Mouse (Mus musculus): ENCODE data around the gene Pdzrn4. TPM values are rescaled to one million over a fixed set of nuclear protein-coding genes. Genes with fewer than 3 reads are reported as not detected.

Pdzrn4 gene
- polyA plus RNA-seq, 1 experiment from 2014 or later = 15.9 TPM

DNA sequence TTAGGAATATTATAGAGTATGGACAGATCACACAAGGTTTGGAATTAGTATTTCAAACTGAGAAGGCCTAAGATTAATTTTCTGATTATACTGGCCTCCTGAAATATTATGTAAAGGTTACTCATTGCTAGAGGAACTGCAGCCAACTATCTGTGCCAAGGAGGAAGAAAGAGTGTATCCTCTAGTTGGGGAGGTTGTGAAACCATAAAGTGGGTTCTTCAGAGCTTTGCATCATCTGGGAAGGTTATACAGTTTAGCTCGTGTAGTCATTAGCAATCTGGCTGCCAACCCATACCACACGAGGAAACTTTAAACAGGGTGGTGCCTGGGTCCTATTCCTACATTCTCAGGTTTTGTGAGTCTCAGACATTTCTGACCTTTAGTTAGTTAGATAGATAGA lies 166.9 kb downstream of the Pdzrn4 start:
- WGBS = 79% methylated on average over 2 of the region's 2 CpGs
- Histone ChIP-seq H3K27ac (no peak overlapping the region), H3K4me3 (no peak overlapping the region), H3K36me3 (no peaks in the 10 kb centered on the region), H3K4me1 (no peaks in the 10 kb centered on the region), H3K27me3 (replicated peaks) (no peaks in the 10 kb centered on the region), H3K4me2 (replicated peaks) (no peak overlapping the region), H3K9ac (no peak overlapping the region), H3K9me3 (no peaks in the 10 kb centered on the region)
- no peak for ATAC-seq (ENCODE audit: low FRiP score, low read depth)

DNA sequence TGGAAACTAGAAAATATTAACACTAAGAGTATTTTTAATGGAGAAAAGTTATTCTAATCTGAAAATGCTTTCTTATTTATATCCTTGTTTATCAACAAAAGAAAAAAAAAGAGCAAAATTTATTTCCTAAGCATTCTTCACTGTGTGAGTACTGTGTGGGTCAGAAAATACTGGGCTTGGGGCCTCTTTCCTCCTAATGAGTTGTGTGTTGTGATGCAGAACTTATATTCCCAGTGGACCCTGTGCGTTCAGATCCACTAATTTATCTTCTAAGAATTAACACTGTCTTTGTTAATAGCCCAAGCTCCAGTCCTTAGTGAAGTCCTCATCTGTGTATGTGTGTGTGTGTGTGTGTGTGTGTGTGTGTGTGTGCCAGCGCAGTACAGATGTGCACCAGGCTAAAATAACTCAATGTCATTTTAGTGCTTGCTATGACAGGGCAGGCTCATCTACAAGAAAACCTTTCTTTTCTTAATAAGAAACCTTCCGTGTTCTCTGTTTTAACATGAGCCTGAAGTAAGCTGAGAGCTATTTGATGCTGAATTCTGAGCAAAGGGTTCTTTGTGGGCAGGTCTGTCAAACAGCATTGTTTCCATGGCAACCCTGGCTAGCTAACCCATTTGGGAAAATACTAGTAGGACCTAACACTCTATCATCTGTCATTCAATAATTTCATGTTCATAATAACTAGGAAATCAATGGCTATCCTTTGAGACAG lies 174.0 kb downstream of the Pdzrn4 start:
- no peaks in the 10 kb centered on the region for H3K27me3 ChIP-seq (replicated peaks)
- no peak overlapping the region for H3K27ac ChIP-seq
- H3K4me2 ChIP-seq (replicated peaks) = no peak overlapping the region
- WGBS = 58% methylated on average over 3 of the region's 3 CpGs
- no peaks in the 10 kb centered on the region for H3K4me1 ChIP-seq
- no peak overlapping the region for H3K4me3 ChIP-seq
- H3K9ac ChIP-seq = no peak overlapping the region
- H3K9me3 ChIP-seq = no peaks in the 10 kb centered on the region
- no peaks in the 10 kb centered on the region for H3K36me3 ChIP-seq
- no peak for ATAC-seq (ENCODE audit: low FRiP score, low read depth)

GRCm38 (mm10) chr15:92571244-92571539 lies 174.5 kb downstream of the Pdzrn4 start:
- Histone ChIP-seq H3K4me2 (replicated peaks) (no peak overlapping the region), H3K27ac (no peak overlapping the region), H3K9me3 (no peaks in the 10 kb centered on the region), H3K9ac (no peak overlapping the region), H3K4me3 (no peak overlapping the region), H3K27me3 (replicated peaks) (no peaks in the 10 kb centered on the region), H3K4me1 (no peaks in the 10 kb centered on the region), H3K36me3 (no peaks in the 10 kb centered on the region)
- 60% methylated on average over 5 of the region's 5 CpGs for WGBS
- no peak for ATAC-seq (ENCODE audit: low FRiP score, low read depth)

DNA sequence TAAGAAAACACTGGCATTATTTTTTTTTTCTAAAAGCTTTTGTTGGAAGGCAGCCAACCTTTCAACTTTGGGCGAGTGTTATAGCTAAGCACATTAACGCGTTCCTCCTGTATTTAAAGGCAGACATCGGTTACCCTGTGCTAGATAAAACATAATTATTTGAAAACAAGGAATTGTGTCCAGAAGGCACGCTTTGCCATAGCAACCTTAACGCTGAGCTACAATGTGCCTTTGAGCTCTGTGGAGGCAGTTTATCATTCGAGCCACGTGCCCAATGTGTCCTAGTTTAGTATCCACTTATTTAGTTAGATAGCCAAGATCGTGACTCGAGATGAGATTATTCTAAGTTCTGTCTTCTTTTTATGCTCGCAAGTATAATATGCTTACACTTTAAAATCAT lies 180.8 kb downstream of the Pdzrn4 start:
- H3K36me3 ChIP-seq = no peaks in the 10 kb centered on the region
- no peak overlapping the region for H3K9ac ChIP-seq
- peaks cover 14% of the 10 kb centered on the region for H3K4me1 ChIP-seq
- H3K27me3 ChIP-seq (replicated peaks) = no peaks in the 10 kb centered on the region
- WGBS = 28% methylated on average over 11 of the region's 11 CpGs
- no peak overlapping the region for H3K4me2 ChIP-seq (replicated peaks)
- H3K27ac ChIP-seq = no peak overlapping the region
- no peak overlapping the region for H3K4me3 ChIP-seq
- ATAC-seq (ENCODE audit: low FRiP score, low read depth) = peak; percentile 63
- no peaks in the 10 kb centered on the region for H3K9me3 ChIP-seq

DNA sequence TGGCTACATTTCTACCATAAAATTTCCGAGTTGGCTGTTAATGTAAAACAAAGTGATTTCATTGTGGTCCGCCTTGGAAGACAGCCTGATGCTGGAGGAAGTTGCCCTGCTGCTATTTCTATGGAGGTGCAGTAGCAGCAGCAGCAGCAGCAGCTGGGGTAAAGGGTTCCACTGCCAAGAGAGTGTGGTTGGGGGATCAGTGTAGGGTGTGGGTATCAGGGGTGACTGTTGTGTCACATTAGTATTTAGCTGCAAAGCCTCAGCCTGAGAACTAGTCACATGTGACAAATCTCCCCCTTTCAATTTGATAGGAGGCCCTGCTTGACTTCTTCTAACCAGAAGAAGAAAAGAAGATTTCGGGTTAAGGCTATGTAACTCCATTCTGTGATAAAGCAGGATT lies 183.5 kb downstream of the Pdzrn4 start:
- no peaks in the 10 kb centered on the region for H3K9me3 ChIP-seq
- no peak overlapping the region for H3K4me2 ChIP-seq (replicated peaks)
- WGBS = 45% methylated on average over 3 of the region's 3 CpGs
- no peak overlapping the region for H3K9ac ChIP-seq
- ATAC-seq (ENCODE audit: low FRiP score, low read depth) = no peak
- H3K27me3 ChIP-seq (replicated peaks) = no peaks in the 10 kb centered on the region
- no peak overlapping the region for H3K27ac ChIP-seq
- no peak overlapping the region for H3K4me3 ChIP-seq
- no peaks in the 10 kb centered on the region for H3K36me3 ChIP-seq
- H3K4me1 ChIP-seq = peaks cover 14% of the 10 kb centered on the region

DNA sequence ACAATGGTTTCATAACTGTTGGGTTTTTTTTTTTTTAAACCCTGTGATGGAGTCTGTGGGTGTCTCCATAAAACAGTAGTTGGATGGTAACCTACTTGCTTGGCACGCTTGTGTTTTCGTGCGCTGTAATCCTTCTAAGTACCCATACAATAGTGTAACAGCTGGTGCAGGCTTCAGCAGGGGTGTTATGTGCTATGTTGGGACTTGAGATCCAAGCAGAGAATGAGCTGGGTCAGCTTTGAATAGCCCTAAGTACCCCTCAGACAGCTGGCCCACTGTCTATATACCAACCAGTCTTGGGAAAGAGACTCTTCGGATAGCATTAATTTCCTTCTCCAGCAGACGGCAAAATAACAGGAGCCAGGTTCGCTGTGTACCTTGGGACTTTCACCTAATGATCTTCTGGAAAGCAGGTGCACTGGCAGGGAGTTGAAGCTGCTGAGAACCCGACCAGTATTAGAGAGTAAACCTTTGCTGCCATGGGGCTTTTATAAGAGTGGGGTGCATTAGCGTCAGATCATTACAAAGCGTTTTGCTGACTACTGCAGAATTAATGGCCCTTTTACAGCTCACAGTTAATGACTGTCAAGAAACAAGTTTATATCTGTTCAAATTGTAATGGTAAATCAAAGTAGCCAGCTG lies 184.2 kb downstream of the Pdzrn4 start:
- H3K4me3 ChIP-seq = no peak overlapping the region
- ATAC-seq (ENCODE audit: low FRiP score, low read depth) = peak; percentile 62
- H3K9ac ChIP-seq = no peak overlapping the region
- 36% methylated on average over 9 of the region's 9 CpGs for WGBS
- no peak overlapping the region for H3K27ac ChIP-seq
- peak overlapping the region; percentile 27; the same call in 1 of the 2 replicates for H3K4me2 ChIP-seq (replicated peaks)
- no peaks in the 10 kb centered on the region for H3K36me3 ChIP-seq
- no peaks in the 10 kb centered on the region for H3K9me3 ChIP-seq
- peaks cover 14% of the 10 kb centered on the region for H3K4me1 ChIP-seq
- no peaks in the 10 kb centered on the region for H3K27me3 ChIP-seq (replicated peaks)

DNA sequence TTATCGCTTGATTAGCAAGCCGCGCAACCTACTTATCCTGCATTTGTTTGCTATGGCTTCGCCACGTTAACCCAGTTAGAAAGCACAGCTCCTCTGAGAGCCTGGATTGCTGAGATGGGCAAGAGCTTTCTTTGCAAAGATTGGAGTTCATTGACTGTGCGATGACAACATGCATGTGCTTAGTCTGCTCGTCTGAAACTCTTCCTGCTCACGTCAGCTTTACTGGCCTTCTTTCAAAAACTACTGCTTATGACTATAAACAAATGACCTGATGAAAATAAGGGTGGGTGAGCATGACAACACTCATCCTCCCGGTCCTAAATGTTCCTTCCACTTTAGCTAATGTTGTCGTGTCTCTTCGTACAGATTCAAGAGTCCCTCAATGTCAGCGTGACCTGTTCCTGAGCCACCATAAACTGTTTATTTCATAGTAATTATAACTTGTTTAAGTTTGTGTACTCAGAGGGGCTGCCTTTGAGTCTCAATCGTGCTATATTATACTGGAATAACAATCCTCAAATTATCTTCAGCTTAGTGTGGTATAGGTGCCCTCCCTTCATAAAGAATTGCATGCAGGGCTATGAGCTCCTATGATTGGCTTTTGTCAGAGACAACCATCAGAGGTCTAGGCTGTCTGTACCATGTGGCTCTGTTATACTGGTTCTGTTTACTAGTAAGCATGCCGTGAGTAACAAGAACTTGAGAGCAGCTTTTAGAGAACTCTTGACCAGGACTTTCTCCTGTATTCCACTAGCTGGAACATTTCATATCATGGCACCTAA lies 187.9 kb downstream of the Pdzrn4 start:
- Histone ChIP-seq H3K4me1 (peaks cover 14% of the 10 kb centered on the region), H3K9me3 (no peaks in the 10 kb centered on the region)

DNA sequence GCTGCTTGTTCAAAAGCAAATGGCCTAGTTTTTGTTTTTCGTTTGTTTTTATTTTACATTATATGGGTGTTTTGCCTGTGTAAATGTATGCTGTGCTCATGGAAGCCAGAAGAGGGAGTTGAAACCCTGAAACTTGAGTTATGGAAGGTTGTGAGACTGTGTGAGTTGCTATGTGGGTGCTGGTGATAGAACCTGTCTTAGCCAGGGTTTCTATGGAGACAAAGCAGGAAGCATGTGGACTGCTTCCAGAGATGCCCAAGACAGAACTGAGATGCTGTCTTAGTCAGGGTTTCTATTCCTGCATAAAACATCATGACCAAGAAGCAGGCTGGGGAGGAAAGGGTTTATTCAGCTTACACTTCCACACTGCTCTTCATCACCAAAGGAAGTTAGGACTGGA lies 190.8 kb downstream of the Pdzrn4 start:
- Histone ChIP-seq H3K4me1 (no peaks in the 10 kb centered on the region), H3K27ac (no peak overlapping the region), H3K36me3 (no peaks in the 10 kb centered on the region), H3K4me2 (replicated peaks) (no peak overlapping the region), H3K9ac (no peak overlapping the region), H3K4me3 (no peak overlapping the region), H3K27me3 (replicated peaks) (no peaks in the 10 kb centered on the region), H3K9me3 (no peaks in the 10 kb centered on the region)
- WGBS = 89% methylated on average over 1 of the region's 1 CpGs
- ATAC-seq (ENCODE audit: low FRiP score, low read depth) = no peak

More for the DNA sequence above, 187.9 kb downstream of the Pdzrn4 start:
- no peak for ATAC-seq (ENCODE audit: low FRiP score, low read depth)
- Histone ChIP-seq H3K4me3 (no peak overlapping the region), H3K9ac (no peak overlapping the region), H3K4me2 (replicated peaks) (no peak overlapping the region), H3K27ac (no peak overlapping the region), H3K36me3 (no peaks in the 10 kb centered on the region), H3K27me3 (replicated peaks) (no peaks in the 10 kb centered on the region)
- 90% methylated on average over 14 of the region's 14 CpGs for WGBS

DNA sequence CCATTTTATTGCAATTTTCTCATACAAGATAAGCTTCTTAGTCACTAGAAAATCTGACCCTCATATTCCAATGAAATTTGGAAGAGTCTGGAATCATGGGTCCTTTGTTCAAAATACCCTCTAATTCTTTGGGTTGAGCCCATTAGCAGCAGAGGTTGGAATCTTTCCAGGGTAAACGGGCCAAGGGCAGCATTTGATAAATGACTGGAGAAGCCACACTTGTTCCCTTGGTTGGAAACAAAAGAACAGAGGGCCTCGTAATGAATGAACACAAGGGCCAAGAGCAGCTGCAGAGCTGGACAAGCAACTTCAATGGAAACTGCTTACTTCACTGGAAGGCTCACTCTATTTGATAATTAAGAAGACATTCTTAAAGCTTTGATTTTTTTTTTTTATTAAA lies 198.0 kb downstream of the Pdzrn4 start:
- Histone ChIP-seq H3K4me1 (peaks cover 26% of the 10 kb centered on the region), H3K36me3 (no peaks in the 10 kb centered on the region), H3K27ac (no peak overlapping the region), H3K27me3 (replicated peaks) (no peaks in the 10 kb centered on the region), H3K9ac (no peak overlapping the region), H3K4me3 (no peak overlapping the region), H3K9me3 (no peaks in the 10 kb centered on the region), H3K4me2 (replicated peaks) (no peak overlapping the region)
- ATAC-seq (ENCODE audit: low FRiP score, low read depth) = no peak
- 10% methylated on average over 2 of the region's 2 CpGs for WGBS

- WGBS = under 1% methylated on average over 20 of the region's 20 CpGs
- peak overlapping the region; percentile 68 for H3K4me2 ChIP-seq (replicated peaks)
- H3K27ac ChIP-seq = peak overlapping the region; percentile 62
- H3K9ac ChIP-seq = peak overlapping the region; percentile 40; the same call in 1 of the 2 replicates
- H3K4me3 ChIP-seq = peak overlapping the region; percentile 37
- no peaks in the 10 kb centered on the region for H3K27me3 ChIP-seq (replicated peaks)
- peaks cover 26% of the 10 kb centered on the region for H3K4me1 ChIP-seq
- no peaks in the 10 kb centered on the region for H3K9me3 ChIP-seq
- no peaks in the 10 kb centered on the region for H3K36me3 ChIP-seq
- peak; percentile 73 for ATAC-seq (ENCODE audit: low FRiP score, low read depth)
Observed at GRCm38 (mm10) chr15:92597011-92597780, 200.5 kb downstream of the Pdzrn4 start.

GRCm38 (mm10) chr15:92598380-92599295 lies 202.0 kb downstream of the Pdzrn4 start:
- H3K27ac ChIP-seq = no peak overlapping the region
- peak overlapping the region; percentile 51 for H3K4me2 ChIP-seq (replicated peaks)
- 0 out of 2 replicates have a peak, but pooled peaks cover 2% of the 10 kb centered on the region for H3K9me3 ChIP-seq
- H3K27me3 ChIP-seq (replicated peaks) = no peaks in the 10 kb centered on the region
- WGBS = 1% methylated on average over 18 of the region's 18 CpGs
- peak overlapping the region; percentile 26; the same call in 1 of the 2 replicates for H3K9ac ChIP-seq
- H3K4me3 ChIP-seq = peak overlapping the region; percentile 19
- peaks cover 26% of the 10 kb centered on the region for H3K4me1 ChIP-seq
- H3K36me3 ChIP-seq = 0 out of 2 replicates have a peak, but pooled peaks cover 2% of the 10 kb centered on the region
- ATAC-seq (ENCODE audit: low FRiP score, low read depth) = peak; percentile 41
